Mouse (Mus musculus) mouse trophoblast stem cell (cell line): ENCODE data around the gene Gm20388.
"Not testable (repeated sequence)": the region's sequence is repeated elsewhere in the genome, so short reads cannot be mapped to it uniquely, and the experiment has no call there.

ENCODE experiments used
- in situ Hi-C, 2 experiments: fragments of 300-500 bp; cut with MseI, MboI; formaldehyde crosslinking; loops; 2 replicates in 1 of 2; 3 replicates in 1 of 2; pipeline ENCODE4 v1.15.1; 2025

The Gm20388 gene

GRCm38 (mm10) chr8:122572751-122573150 is 2662.1 kb downstream of the Gm20388 start:
- in situ Hi-C loops = no loop called here

DNA sequence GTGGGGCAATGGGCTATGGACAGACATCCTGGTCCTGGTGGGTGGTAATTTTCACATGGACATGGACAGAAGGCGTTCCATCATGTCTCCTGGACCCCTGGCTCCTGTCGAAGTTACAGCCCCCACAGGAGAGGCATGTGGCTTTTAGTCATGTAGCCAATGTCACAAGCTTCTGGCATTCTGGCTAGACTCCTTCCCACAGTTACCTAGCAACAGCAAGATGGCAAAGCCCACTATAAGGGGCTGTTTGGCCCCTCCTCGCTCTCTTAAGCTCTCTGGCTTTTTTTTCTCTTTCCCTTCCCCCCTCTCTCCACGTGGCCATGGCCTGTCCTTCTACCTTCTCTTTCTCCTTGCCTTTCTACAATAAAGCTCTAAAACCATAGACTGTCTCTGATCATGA is 2662.5 kb downstream of the Gm20388 start:
- in situ Hi-C loops = not testable (repeated sequence)

GRCm38 (mm10) chr8:122573577-122573976 is 2662.9 kb downstream of the Gm20388 start:
- in situ Hi-C loops = no loop called here

- in situ Hi-C loops = no loop called here
Observed at GRCm38 (mm10) chr8:122574264-122574663, 2663.6 kb downstream of the Gm20388 start.

DNA sequence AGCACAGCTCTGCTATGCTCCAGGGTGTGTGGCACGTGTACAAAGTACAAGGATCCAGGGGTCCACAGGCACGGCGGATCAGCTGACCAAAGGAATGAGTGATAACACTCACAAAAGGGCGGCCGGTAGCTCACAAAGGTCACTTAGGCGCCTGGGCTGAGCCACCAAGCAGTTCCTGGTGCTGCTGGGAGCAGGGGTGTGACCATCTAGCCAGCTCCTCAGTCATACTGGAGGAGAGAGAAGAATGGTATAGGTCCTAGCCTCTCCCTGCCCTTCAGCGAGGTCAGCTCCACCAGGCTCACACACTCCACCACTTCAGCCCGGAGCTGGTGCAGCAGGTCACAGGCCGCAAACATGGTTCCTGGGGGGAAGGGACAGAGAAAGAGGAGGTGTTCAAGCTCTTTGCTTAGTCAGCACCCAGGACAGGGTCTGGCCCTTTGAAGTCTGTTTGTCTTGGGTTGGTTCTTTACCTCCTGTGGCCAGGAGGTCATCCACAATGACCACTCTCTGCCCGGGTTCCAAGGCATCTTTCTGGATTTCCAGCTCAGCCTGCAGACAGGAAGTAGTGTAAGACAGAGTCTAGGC is 2664.1 kb downstream of the Gm20388 start:
- in situ Hi-C loops = no loop called here

DNA sequence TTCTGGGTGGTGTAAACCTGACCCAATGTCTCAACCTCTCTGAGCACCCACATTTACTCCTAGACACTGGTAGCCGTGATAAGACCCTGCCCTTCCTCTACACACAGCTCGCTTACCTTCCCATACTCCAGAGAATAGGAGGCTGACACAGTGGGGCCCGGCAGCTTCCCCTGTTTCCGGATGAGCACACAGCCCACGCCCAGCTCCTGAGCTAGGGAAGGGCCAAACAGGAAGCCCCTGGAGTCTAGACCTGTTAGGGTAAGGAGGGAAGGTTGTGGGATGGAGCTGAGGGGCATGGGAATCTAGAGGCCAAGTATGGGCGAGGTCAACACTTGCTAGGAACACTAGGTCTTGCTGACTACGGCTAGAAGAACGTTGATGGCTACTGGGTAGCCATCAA is 2664.6 kb downstream of the Gm20388 start:
- in situ Hi-C loops = no loop called here

DNA sequence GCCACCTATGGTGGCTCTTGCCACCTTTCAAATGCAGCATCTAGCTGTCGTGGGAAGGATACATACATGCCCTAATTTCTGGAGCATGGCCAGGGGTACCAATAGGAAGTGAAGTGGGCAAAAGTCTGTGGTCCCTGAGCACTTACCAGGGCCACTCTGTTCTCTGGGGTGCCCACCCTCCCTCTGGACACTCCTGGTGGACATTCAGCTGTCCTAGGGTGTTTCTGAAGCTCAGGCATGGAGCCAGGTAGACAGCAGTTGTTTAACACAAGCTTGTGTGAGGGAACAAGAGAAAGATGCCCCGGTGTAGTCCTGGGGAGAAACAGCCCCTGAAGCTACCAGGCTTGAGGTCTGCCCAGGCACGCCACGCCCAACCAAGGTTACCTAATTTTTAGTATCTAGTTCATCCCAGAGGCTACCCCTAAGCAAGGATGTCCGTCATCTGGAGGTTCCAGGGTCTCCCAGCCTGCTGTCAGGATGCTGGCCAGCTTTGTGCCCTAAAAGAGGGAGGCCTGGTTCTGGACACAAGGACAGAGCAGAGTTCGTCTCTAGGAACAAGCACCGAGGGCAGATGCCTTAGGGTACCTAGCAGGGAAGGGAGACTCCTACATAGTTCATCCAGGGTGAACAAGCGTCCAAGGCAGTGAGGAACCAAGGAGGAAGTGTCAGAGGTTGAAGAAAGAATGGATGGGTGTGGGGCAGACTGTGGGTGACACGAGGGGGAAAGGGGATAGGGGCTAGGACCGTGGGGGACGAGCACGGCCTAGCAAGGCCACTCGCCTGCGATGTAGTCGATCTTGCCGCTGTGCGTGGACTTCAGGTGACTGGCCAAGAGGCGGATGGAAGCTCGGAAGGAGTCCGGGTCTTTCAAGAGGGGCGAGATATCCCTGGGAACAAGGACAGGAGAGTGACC is 2665.3 kb downstream of the Gm20388 start:
- in situ Hi-C loops = no loop called here

DNA sequence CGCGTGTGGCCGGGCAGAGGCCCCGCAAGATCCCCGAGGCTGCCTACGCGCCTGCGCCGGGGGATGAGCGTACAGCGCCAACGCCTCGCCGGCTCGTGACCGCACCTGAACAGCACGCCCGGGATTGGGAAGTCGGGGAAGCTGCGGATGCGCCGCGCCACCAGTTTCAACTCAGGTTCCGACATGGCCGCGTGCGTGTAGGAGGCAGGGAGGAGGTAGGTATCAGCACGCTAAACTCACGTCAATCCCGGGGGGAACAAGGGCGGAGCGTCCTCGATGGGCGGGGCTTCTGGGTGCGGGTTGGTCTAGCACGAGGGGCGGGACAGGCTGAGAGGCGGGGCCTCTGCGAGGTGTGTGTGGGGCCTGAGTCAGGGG is 2666.0 kb downstream of the Gm20388 start, which contains the start of gene Aprt:
Gene Aprt (minus strand): TSS at position 262 of the 375 bp plus-strand sequence.
- in situ Hi-C loops = no loop called here

GRCm38 (mm10) chr8:122577116-122577515 is 2666.5 kb downstream of the Gm20388 start:
- in situ Hi-C loops = no loop called here

- in situ Hi-C loops = no loop called here
Observed at GRCm38 (mm10) chr8:122579196-122579595, 2668.6 kb downstream of the Gm20388 start.

DNA sequence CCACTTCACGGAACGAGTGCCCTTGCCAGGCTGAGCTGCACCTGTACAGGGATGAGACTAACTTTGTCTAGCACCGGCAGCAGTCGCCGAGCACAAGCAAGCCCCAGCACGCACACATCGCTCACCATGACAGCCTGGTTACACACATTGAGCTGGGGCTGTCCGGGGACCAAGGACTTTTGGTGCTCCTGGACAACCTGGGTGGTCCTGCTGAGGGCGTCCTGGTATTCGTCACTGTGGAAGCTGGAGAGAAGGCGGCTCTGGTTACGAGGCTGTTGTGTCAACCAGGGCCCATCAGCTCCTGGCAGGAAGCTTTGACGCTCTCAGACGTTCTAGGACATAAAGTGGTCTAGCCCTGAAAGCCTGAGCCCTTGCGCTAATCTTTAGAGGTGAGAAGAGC is 2670.3 kb downstream of the Gm20388 start:
- in situ Hi-C loops = no loop called here

DNA sequence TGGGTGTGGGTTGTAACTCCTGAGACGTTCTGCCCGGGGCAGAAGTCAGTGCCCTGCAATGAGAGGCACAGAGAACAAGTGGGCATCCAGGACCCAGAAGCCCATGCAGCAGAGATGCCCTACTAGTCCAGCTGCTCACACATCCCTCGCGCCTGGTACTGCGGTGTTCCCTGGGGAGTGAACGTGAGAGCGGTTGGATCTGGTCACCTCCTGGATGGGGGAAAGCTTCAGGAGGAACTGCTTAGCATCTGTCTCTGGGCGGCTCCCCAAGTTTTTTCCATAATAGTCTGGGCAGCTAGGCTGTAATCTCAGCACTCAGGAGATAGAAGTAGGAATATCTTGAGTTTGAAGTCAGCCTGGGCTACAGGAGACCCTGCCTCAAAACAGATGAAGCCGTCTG is 2674.3 kb downstream of the Gm20388 start:
- in situ Hi-C loops = no loop called here

DNA sequence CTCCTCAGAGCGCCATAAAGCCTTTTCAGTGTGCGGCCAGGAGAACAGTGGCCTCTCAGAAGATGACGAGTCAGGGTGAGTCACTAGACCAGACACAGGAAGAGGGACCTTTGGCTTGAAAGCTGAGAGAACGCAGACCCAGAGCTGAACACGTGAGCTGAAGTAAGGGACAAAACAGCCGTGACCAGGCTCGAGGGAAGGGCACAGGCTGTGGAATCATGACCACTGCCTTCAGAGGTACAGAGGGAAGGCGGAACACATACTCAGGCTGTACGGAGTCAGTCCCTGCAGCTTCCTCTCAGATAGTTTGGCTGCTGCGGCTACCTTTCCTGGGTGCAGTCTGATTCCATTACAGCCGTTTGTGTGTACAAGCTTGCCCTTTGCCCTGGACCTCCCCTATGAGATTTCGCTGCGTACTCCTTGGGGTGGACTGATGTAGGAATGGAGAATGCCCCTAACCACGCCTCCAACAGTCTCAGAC is 2674.8 kb downstream of the Gm20388 start:
- in situ Hi-C loops = no loop called here

DNA sequence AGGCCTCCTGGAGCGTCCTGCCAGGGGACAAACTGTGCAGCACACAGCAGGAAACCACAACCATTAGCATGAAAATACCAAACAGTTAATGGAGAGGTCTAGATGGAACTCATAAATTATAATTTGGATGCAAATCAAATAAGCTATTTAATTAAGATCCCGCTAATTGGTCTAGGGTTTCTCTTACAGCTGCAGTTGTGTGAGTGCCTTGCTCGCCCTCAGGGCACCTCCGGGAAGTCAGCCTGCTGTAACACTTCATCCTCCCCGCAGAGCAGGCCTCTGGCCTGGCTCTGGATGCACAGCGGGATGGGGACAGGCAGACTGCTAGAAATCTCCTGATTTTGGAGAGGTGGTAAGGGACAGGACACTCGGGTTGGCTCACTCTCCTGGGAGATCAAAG is 2675.5 kb downstream of the Gm20388 start:
- in situ Hi-C loops = no loop called here

- in situ Hi-C loops = no loop called here
Observed at GRCm38 (mm10) chr8:122586749-122587148, 2676.1 kb downstream of the Gm20388 start.

DNA sequence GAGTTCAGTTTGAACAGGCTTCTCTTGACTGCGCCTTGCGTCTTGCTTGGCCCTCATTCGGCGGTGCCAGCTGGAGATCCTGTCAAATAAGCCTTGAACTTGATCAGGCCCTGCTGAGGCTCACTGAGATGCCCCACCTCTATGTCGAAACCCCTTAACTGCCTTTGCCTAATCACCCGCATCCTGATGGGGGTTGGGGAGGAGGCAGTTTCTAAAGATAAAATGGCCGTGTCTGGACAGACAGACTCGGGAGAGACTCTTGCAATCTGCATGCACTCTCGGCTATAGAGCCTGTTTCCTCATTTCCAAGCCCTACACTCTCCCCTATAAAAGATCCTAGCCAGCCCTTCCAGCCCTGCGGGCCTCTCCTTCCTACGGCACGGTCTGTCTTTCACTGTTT is 2682.6 kb downstream of the Gm20388 start:
- in situ Hi-C loops = no loop called here

GRCm38 (mm10) chr8:122593783-122594507 is 2683.3 kb downstream of the Gm20388 start:
- in situ Hi-C loops = no loop called here

- in situ Hi-C loops = no loop called here
Observed at GRCm38 (mm10) chr8:122596031-122596430, 2685.4 kb downstream of the Gm20388 start.

DNA sequence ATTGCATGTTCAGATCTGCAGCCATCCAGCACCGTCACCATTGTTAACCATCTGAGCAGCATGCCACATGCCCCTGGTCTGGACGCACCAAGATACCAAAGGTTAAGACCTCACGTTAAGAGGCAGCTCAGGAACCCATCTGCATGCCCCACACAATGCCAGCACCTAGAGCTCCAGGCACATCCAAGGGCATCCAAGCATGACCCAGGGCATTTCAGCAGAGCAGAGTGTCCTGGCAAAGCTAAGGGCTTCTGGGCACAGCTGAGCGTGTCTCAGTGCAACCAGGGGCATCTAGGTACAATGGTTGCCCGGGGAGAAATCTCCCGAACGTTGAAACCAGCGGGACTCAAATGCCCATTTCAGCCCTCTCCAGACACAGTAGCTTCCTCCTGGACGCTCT is 2690.0 kb downstream of the Gm20388 start:
- in situ Hi-C loops = no loop called here

GRCm38 (mm10) chr8:122604640-122605039 is 2694.0 kb downstream of the Gm20388 start:
- in situ Hi-C loops = no loop called here

- in situ Hi-C loops = no loop called here
Observed at GRCm38 (mm10) chr8:122605367-122605766, 2694.7 kb downstream of the Gm20388 start.

GRCm38 (mm10) chr8:122606810-122607209 is 2696.2 kb downstream of the Gm20388 start:
- in situ Hi-C loops = no loop called here
